Mouse (Mus musculus): ENCODE results near the gene Dlec1.

The Dlec1 gene

GRCm38 (mm10) chr9:119101992-119102782, at the start of gene Dlec1:
Gene Dlec1 (plus strand): TSS chr9:119102478.
- DNase-seq (ENCODE audit: low spot score): peak; percentile 72

- DNase-seq (ENCODE audit: low spot score): no peak
Measured at GRCm38 (mm10) chr9:119053964-119054576, 48.2 kb upstream of the Dlec1 start.

DNA sequence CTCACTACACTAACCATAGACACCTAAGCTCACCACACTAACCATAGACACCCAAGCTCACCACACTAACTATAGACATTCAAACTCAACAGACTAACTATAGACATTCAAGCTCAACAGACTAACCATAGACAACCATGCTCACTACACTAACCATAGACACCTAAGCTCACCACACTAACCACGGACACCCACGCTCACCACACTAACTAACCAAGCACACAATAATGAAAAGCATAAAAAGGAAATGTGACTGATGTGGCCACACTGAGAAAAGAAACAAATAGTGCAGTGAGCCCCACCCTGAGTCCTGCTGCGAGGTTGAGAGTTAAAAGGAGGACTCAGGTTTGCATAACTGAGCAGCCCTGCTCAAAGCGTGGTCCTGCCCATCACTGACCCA, 46.9 kb upstream of the Dlec1 start:
- no peak for DNase-seq (ENCODE audit: low spot score)

DNA sequence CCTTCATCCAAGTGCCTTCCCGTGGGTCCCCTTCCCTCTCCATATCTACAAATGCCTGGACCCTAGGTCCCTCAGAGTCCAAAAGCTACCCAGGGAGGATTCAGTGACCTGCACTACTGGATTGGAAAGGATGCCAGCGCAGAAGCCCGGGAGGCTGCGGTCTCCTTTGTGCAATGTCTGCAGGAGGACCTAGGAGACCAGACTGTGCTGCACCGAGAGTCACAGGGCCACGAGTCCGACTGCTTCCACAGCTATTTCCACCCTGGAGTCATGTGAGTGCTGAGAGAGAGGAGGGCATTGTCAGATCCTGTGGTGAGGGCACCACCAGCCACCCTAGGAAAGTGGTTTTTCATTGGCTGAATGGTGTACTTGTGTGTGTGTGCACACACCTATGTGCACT, 44.0 kb upstream of the Dlec1 start:
- DNase-seq (ENCODE audit: low spot score): no peak

- no peak for DNase-seq (ENCODE audit: low spot score)
Measured at GRCm38 (mm10) chr9:119060701-119061100, 41.6 kb upstream of the Dlec1 start.

DNA sequence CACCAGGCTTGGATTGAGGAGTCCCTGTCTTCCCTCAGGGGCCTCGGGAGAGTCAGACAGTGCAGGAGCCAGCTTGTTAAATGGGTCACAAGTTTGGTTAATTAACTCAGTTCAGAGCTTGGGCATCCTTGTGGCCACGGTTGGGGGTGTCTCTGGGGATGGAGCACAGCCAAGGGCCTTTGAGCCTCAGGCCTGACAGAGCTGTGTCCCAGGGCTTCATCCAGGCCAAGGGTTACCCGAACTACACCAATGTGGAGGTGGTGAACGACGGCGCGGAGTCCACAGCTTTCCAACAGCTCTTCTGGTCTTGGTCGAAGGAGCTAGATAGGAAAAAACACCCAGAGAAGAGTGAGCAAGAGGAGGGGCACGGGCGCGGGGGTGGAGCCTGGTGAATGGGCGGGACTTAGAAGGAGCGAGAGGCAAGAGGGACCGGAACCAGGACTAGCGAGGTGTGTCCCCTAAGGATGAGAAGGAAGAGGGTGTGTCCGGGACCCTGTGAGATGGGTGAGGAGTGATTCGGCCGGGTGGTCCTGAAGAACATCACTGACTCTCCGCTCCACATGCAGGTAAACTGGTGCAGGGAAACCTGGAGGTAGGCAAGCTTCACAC, 39.1 kb upstream of the Dlec1 start:
- DNase-seq (ENCODE audit: low spot score): no peak

- DNase-seq (ENCODE audit: low spot score): no peak
Measured at GRCm38 (mm10) chr9:119064296-119064695, 38.0 kb upstream of the Dlec1 start.

GRCm38 (mm10) chr9:119067601-119068000, 34.7 kb upstream of the Dlec1 start:
- DNase-seq (ENCODE audit: low spot score): peak; percentile 66

GRCm38 (mm10) chr9:119068266-119068665, 34.0 kb upstream of the Dlec1 start:
- DNase-seq (ENCODE audit: low spot score): no peak

DNA sequence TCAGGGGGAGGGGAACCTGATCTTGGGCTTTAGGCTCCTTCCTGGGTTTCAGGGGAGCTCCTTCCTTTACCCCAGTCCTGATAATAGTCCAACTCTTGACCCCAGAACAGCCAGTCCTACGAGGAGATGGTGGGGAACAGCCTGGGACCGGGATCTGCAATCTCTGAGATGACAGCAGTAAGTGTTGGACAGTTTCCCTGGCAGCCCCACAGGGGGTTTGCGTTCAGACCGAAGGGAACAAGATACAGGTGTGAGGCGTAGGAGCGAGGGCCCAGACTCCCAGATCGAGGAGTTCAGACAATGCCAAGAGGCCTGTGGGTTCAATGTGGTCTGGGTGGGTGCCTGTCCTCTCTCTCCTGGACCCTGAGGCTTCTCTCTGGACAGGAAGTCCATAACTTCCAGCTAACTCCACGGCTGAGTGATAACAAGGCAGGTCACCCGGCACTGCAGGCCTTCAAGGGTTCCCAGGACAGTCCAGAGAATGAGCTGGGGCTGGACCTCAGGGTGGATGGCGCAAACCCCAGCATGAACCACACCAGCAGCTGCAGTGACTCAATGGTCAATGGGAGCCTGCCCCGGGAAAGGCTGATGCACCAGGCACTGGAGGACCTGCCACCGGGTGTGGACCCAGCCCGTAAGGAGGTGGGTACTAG, 32.0 kb upstream of the Dlec1 start:
- no peak for DNase-seq (ENCODE audit: low spot score)

DNA sequence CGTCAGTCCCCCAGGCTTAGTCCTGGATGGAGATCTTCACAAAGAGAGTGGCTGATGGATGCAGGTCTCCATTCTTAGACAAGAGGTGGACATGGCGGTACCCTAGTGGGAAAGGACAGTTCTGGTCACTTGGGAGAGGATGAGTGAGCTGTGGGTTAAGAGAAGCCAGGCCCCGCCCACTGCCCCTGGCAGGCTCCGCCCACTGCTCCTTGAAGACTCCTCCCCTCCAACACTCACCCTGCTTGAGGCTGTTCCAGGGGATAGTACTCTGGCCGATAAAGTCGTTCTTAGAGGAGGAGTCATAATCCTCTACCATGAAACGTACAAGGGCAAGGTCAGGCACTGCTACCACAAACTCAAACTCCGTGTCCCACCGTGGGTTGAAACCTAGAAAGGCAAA, 30.5 kb upstream of the Dlec1 start:
- no peak for DNase-seq (ENCODE audit: low spot score)

DNA sequence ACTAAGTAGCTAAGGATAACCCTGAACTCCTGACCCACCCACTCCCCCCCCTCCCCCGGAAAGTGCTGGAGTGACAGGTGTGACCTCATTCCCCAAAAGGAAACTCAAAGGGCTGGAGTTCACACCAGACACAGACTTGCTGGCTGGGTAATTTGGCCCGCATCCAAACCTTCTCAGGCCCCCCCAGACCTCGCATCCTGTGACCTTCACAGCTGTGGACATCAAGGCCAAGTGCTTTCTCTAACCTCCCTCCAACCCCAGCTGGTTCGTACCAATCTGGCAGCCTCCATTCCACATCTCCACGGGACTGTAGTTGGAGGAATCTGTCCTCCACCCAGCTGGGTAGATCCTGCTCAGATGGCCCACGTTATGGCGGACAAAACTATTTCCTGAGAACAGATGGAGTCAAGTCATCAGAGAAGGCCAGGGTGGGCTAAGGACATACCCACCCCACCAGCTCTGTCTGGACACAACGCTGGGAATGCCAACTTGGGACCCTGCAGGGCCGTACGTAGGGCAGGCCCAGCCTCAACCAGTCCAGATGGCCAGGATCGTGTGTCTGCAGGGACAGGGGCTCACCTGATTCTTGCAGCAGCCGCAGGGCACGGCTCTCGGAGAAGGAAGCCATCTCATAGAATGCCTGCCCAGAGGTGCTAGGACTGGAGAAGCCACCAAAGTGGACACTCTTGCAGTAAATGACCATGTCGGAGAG, 28.9 kb upstream of the Dlec1 start:
- DNase-seq (ENCODE audit: low spot score): no peak

DNA sequence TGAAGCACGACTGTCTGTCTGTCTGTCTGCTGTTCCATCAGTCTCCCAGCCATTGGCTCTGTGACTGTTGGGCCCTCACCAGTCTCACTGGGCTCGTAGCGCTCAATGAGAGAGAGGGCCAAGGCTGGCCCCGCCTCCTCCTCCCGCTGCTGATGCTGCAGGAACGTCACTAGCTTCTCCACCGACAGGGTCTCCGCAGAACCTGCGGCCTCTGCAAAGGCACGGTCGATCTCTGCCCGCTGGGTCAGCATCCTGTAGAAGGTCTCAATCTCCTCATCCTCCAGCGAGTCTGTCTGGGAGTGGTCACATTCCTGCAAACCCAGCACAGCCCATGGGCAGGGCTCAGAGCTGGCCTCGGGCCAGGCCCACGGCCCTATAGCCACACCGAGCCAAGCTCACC, 26.6 kb upstream of the Dlec1 start:
- no peak for DNase-seq (ENCODE audit: low spot score)

GRCm38 (mm10) chr9:119080040-119080675, 22.1 kb upstream of the Dlec1 start:
- no peak for DNase-seq (ENCODE audit: low spot score)

DNA sequence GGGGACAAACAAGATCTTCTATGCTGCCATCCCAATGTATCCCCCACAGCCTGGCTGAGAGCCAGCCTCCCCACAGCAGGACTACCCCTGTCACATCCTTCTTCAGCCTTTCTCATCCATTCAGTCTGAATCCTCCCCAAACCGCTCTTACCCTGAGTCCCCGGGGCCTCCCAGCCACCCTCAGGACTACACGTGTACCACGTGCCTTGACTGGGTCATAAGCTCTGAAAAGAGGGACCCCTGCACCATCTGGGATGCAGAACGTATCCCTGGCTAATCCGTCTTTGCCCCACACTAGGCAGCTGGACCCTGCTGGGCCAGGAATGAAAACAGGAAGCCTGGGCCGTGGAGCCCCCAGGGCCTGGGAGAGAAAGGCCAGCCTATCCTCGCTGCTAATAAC, 20.2 kb upstream of the Dlec1 start:
- no peak for DNase-seq (ENCODE audit: low spot score)

DNA sequence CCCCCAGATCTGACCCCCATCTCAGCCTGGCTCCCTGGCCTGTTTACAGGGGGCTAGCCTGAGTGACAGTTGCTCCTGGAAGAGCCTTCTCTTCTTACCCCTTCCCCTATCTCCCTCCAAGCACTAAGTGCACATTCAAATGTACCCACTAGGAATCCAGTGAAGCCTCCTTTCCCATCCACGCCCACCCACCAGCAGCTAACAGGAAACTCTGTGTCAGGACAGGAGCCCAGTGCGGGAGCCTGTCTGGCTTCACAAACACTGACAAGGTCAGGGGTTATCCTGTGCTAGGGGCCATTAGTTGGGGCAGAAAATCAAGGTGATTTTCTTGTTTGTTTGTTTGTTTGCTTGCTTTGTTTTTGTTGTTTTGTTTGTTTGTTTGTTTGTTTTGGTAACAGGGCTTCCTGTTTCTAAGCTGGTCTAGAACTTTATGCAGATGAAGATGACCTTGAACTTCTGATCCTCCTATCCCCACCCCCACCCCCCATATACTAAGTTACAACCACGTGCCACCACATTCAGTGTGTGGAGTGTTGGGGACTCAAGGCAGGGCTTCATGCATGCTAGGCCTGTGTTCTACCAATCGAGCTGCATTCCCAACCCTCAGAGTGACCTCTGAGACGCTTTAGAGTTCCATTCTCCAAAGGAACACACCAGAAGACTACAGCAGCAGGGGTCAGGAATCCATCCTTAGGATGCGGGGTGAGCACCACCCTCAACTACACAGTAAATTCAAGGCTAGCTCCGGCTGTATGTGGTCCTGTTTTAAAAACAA, 19.4 kb upstream of the Dlec1 start:
- no peak for DNase-seq (ENCODE audit: low spot score)

DNA sequence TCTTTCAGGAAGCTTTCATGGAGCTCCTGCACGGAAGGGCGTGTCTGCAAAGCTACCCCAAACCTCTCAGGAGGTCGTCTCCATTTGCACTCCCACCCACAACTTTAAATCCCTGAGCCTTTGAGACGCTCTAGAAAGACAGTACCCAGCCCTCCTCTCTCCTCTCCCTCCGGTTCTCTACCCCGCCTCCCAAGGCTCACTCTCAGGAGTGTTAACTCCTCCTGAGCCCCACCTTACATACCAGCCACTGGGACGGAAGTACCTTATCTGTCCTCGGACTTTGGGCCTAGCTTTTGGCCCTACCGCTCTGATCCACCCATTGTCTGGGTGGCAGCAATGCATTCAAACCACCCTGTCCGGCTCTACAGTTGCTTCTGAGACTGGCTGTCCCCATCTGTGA, 18.3 kb upstream of the Dlec1 start:
- no peak for DNase-seq (ENCODE audit: low spot score)

GRCm38 (mm10) chr9:119086451-119086850, 15.8 kb upstream of the Dlec1 start:
- no peak for DNase-seq (ENCODE audit: low spot score)

GRCm38 (mm10) chr9:119087309-119087708, 15.0 kb upstream of the Dlec1 start:
- no peak for DNase-seq (ENCODE audit: low spot score)

DNA sequence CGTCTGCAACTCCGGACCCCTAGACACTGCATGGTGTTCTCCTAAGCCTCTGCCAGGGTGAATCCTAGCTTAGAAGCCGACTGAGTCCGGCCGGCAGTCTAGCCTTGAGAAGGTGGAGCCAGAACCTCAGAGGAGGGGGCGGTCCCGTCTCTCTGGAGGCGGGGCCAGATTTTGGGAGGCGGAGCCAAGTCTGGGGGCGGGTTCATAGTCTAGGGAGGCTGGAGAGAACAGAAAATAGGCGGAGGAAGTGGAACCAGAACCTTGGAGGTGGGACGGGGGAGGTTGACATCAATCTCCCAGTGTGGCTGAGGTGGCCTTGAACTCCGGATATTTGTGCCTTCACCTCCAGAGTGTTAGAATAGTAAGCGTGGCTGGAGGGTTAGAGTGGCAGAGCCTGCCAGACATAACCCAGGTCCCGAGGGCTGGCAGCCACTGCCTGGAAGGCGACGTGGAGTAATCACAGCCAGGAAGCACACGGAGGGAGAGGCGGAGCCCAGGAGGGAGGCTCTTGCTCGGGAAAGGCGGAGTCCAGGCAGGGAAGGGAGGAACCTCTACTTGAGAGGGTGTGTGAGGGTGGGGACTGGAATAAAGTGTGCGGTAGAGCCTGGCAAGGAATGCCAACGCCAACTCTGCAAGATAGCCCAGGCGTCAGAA, 14.0 kb upstream of the Dlec1 start:
- DNase-seq (ENCODE audit: low spot score): peak; percentile 66
